Mouse (Mus musculus): Measurements from ENCODE around the gene Parp9. TPM values are rescaled to one million over a fixed set of nuclear protein-coding genes. Genes with fewer than 3 reads are reported as not detected.
"Not testable (repeated sequence)": the region's sequence is repeated elsewhere in the genome, so short reads cannot be mapped to it uniquely, and the experiment has no call there.

Parp9 gene
- polyA plus RNA-seq, 2 experiments: 4.3 to 7.6 TPM

DNA sequence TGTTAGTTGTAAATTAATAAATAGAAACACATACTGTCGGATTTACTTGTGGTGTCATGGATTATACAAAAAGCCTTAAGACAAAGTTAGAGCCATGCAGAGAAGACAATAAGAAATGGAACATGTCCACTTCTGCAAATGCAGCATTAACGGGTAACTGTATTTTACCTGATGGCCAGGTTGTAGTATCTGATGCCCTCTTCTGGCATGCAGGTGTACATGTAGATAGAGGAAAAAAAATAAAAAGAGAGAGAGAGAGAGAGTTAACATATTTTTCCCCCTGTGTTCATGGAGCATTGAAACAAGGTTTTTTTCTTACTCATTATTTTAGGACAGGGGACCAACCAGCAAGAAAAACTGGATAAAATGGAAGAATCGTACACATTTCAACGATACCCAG, 29.0 kb downstream of the Parp9 start:
- DNase-seq (ENCODE audit: low read depth in 3 of 3, low spot score in 3 of 3) (no peak), ATAC-seq (ENCODE audit: insufficient read depth) (no peak)
- Histone ChIP-seq H3K36me3 (replicated peaks; ENCODE audit: control insufficient read depth, insufficient read depth, low read depth) (no peaks in the 10 kb centered on the region), H3K4me3 (ENCODE audit: insufficient read depth in 1 of 2, low read depth in 2 of 2, low read length in 2 of 2) (no peak overlapping the region), H3K9ac (replicated peaks) (no peak overlapping the region), H3K27ac (no peak overlapping the region), H3K9me3 (ENCODE audit: control insufficient read depth, low read length) (no peaks in the 10 kb centered on the region), H3K4me1 (replicated peaks; ENCODE audit: control insufficient read depth in 2 of 2, insufficient read depth in 2 of 2, low read length in 1 of 2) (no peaks in the 10 kb centered on the region; a peak in 1 of 4 replicates), H3K27me3 (ENCODE audit: control insufficient read depth, insufficient read depth, low read length) (no peaks in the 10 kb centered on the region), H3K4me2 (ENCODE audit: low read depth) (no peak overlapping the region)
- WGBS (ENCODE audit: insufficient replicate concordance): 75% methylated on average over 4 of the region's 4 CpGs
- TF ChIP-seq EP300 (IDR thresholded peaks at IDR 0.05; ENCODE audit: low read depth) (no peak), CTCF (IDR thresholded peaks at IDR 0.05; ENCODE audit: low read depth) (no peak)

DNA sequence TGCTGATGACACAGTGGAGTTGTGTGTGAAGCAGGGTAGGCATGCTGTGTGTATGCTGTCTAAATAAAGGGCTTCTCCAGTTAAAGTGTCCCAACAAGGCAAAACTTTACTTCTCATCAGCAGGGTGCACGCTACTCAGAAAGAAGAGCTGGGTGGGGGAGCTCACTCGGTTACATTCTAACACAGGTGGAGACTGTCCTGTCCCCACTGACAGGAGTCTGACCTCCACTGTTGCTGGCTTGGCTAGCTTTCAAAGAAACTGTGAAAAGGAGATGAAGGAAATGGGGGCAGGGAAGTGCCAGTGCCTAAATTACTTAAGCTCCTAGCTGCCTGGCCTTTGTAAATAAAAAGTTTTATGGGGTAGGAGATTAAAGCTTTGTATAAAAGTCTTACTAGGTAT, 29.9 kb downstream of the Parp9 start:
- Histone ChIP-seq H3K36me3 (replicated peaks; ENCODE audit: control insufficient read depth, insufficient read depth, low read depth) (no peaks in the 10 kb centered on the region), H3K27ac (no peak overlapping the region), H3K4me2 (ENCODE audit: low read depth) (no peak overlapping the region), H3K4me3 (ENCODE audit: insufficient read depth in 1 of 2, low read depth in 2 of 2, low read length in 2 of 2) (no peak overlapping the region), H3K9me3 (ENCODE audit: control insufficient read depth, low read length) (no peaks in the 10 kb centered on the region), H3K27me3 (ENCODE audit: control insufficient read depth, insufficient read depth, low read length) (no peaks in the 10 kb centered on the region), H3K4me1 (replicated peaks; ENCODE audit: control insufficient read depth in 2 of 2, insufficient read depth in 2 of 2, low read length in 1 of 2) (no peaks in the 10 kb centered on the region; a peak in 1 of 4 replicates), H3K9ac (replicated peaks) (no peak overlapping the region)
- 57% methylated on average over 2 of the region's 2 CpGs for WGBS (ENCODE audit: insufficient replicate concordance)
- DNase-seq (ENCODE audit: low read depth in 3 of 3, low spot score in 3 of 3) (no peak), ATAC-seq (ENCODE audit: insufficient read depth) (no peak)
- TF ChIP-seq CTCF (IDR thresholded peaks at IDR 0.05; ENCODE audit: low read depth): no peak
- TF ChIP-seq EP300 (IDR thresholded peaks at IDR 0.05; ENCODE audit: low read depth): no peak

DNA sequence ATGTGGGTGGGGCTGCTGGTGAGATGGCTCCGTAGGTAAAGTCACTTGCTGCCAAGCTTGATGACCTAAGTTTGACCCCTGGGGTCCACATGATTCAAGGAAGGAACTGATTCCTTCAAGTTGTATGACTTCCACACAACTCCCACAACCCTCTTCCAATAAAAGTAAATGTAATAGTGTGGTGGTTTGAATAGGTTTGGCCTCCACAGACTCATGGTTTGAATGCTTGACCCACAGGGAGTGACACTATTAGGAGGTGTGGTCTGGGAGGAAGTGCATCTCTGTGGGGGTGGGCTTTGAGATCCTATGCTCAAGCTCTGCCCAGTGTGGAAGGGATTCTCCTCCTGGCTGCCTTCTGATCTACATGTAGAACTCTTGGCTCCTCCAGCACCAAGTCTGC, 35.8 kb downstream of the Parp9 start:
- Histone ChIP-seq H3K4me1 (replicated peaks; ENCODE audit: control insufficient read depth in 2 of 2, insufficient read depth in 2 of 2, low read length in 1 of 2) (no peaks in the 10 kb centered on the region), H3K27ac (no peak overlapping the region), H3K9me3 (ENCODE audit: control insufficient read depth, low read length) (no peaks in the 10 kb centered on the region), H3K27me3 (ENCODE audit: control insufficient read depth, insufficient read depth, low read length) (no peaks in the 10 kb centered on the region), H3K9ac (replicated peaks) (no peak overlapping the region), H3K36me3 (replicated peaks; ENCODE audit: control insufficient read depth, insufficient read depth, low read depth) (no peaks in the 10 kb centered on the region), H3K4me2 (ENCODE audit: low read depth) (no peak overlapping the region), H3K4me3 (ENCODE audit: insufficient read depth in 1 of 2, low read depth in 2 of 2, low read length in 2 of 2) (no peak overlapping the region)
- no peak for TF ChIP-seq CTCF (IDR thresholded peaks at IDR 0.05; ENCODE audit: low read depth)
- no peak for TF ChIP-seq EP300 (IDR thresholded peaks at IDR 0.05; ENCODE audit: low read depth)
- 36% methylated on average over 1 of the region's 1 CpGs for WGBS (ENCODE audit: insufficient replicate concordance)
- ATAC-seq (ENCODE audit: insufficient read depth) (no peak), DNase-seq (ENCODE audit: low read depth in 3 of 3, low spot score in 3 of 3) (no peak)

DNA sequence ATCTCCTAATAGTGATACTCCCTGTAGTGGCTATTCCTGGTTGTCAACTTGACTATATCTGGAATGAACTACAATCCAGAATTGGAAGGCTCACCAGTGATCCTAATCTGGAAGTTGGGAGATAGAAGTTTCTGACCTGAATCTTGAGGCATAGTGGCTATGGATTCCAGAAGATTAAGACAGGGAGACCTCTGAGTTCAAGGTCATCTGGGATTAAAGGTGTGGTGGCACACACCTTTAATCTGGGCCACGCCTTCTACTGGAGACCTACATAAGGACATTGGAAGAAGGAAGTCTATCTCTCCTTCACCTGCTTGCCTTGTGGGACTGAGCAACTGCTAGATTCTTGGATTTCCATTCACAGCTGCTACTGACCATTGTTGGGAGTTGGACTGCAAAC, 40.2 kb downstream of the Parp9 start, which contains the start of gene Kpna1:
Gene Kpna1 (plus strand): TSS at position 301 of the 400 bp plus-strand sequence.
- not testable (repeated sequence) for H3K36me3 ChIP-seq (replicated peaks; ENCODE audit: control insufficient read depth, insufficient read depth, low read depth); H3K9ac ChIP-seq (replicated peaks); H3K27me3 ChIP-seq (ENCODE audit: control insufficient read depth, insufficient read depth, low read length); H3K27ac ChIP-seq; H3K4me3 ChIP-seq (ENCODE audit: insufficient read depth in 1 of 2, low read depth in 2 of 2, low read length in 2 of 2); ATAC-seq (ENCODE audit: insufficient read depth); H3K9me3 ChIP-seq (ENCODE audit: control insufficient read depth, low read length); DNase-seq (ENCODE audit: low read depth in 3 of 3, low spot score in 3 of 3); H3K4me2 ChIP-seq (ENCODE audit: low read depth)
- 67% methylated on average over 1 of the region's 1 CpGs for WGBS (ENCODE audit: insufficient replicate concordance)
- H3K4me1 ChIP-seq (replicated peaks; ENCODE audit: control insufficient read depth in 2 of 2, insufficient read depth in 2 of 2, low read length in 1 of 2): peaks cover 4 to 13% of the 10 kb centered on the region in 2 experiments; a peak in 3 of 4 replicates

GRCm38 (mm10) chr16:35981363-35981821, 43.1 kb downstream of the Parp9 start:
- no peaks in the 10 kb centered on the region for H3K36me3 ChIP-seq (replicated peaks; ENCODE audit: control insufficient read depth, insufficient read depth, low read depth)
- H3K27me3 ChIP-seq (ENCODE audit: control insufficient read depth, insufficient read depth, low read length): no peaks in the 10 kb centered on the region
- ATAC-seq (ENCODE audit: insufficient read depth) (peak; percentile 80), DNase-seq (ENCODE audit: low read depth in 3 of 3, low spot score in 3 of 3) (peak; percentile 100)
- peaks cover 4 to 18% of the 10 kb centered on the region in 2 experiments for H3K4me1 ChIP-seq (replicated peaks; ENCODE audit: control insufficient read depth in 2 of 2, insufficient read depth in 2 of 2, low read length in 1 of 2)
- peak overlapping the region; percentile 89 for H3K27ac ChIP-seq
- peak overlapping the region in 1 of 2 experiments; percentile 41; a peak in 1 of 4 replicates for H3K4me3 ChIP-seq (ENCODE audit: insufficient read depth in 1 of 2, low read depth in 2 of 2, low read length in 2 of 2)
- H3K9me3 ChIP-seq (ENCODE audit: control insufficient read depth, low read length): no peaks in the 10 kb centered on the region
- WGBS (ENCODE audit: insufficient replicate concordance): 39% methylated on average over 19 of the region's 19 CpGs
- TF ChIP-seq EP300 (IDR thresholded peaks at IDR 0.05; ENCODE audit: low read depth): peak; percentile 52
- TF ChIP-seq CTCF (IDR thresholded peaks at IDR 0.05; ENCODE audit: low read depth): no peak
- H3K4me2 ChIP-seq (ENCODE audit: low read depth): peak overlapping the region; percentile 83
- no peak overlapping the region for H3K9ac ChIP-seq (replicated peaks)
